Mouse (Mus musculus): ENCODE data around the gene Atp7b. TPM values are rescaled to one million over a fixed set of nuclear protein-coding genes. Genes with fewer than 3 reads are reported as not detected.
A peak's percentile ranks its signal among the peaks of the same experiment; 100 is the strongest.

The Atp7b gene
- polyA plus RNA-seq, 1 experiment from 2014 or later, result 2.0 TPM

- DNase-seq (ENCODE audit: low spot score, missing footprints), result no peak
- H3K9me3 ChIP-seq (ENCODE audit: control insufficient read depth, low read length), result no peaks in the 10 kb centered on the region
- no peak overlapping the region for H3K4me2 ChIP-seq
- ATAC-seq (ENCODE audit: low FRiP score), result no peak
- H3K27ac ChIP-seq (ENCODE audit: low read depth, low read length), result no peak overlapping the region
- no peaks in the 10 kb centered on the region for H3K27me3 ChIP-seq (ENCODE audit: control insufficient read depth, insufficient read depth, low read length)
- 77% methylated on average over 3 of the region's 3 CpGs for WGBS
- no peak overlapping the region for H3K4me3 ChIP-seq (ENCODE audit: low read depth, low read length)
- H3K9ac ChIP-seq (ENCODE audit: low read length), result no peak overlapping the region
- H3K36me3 ChIP-seq (ENCODE audit: control insufficient read depth, insufficient read depth, low read length), result no peaks in the 10 kb centered on the region
- H3K4me1 ChIP-seq (ENCODE audit: control insufficient read depth, insufficient read depth, low read length), result no peaks in the 10 kb centered on the region
These were observed 50.7 kb downstream of the Atp7b start for GRCm38 (mm10) chr8:22009403-22009802.

- ATAC-seq (ENCODE audit: low FRiP score), result no peak
- Histone ChIP-seq H3K4me2 (no peak overlapping the region), H3K4me3 (ENCODE audit: low read depth, low read length) (no peak overlapping the region), H3K27me3 (ENCODE audit: control insufficient read depth, insufficient read depth, low read length) (no peaks in the 10 kb centered on the region), H3K9ac (ENCODE audit: low read length) (no peak overlapping the region), H3K36me3 (ENCODE audit: control insufficient read depth, insufficient read depth, low read length) (no peaks in the 10 kb centered on the region), H3K27ac (ENCODE audit: low read depth, low read length) (no peak overlapping the region), H3K9me3 (ENCODE audit: control insufficient read depth, low read length) (no peaks in the 10 kb centered on the region), H3K4me1 (ENCODE audit: control insufficient read depth, insufficient read depth, low read length) (no peaks in the 10 kb centered on the region)
- no peak for DNase-seq (ENCODE audit: low spot score, missing footprints)
- WGBS, result 80% methylated on average over 6 of the region's 6 CpGs
These were observed 53.7 kb downstream of the Atp7b start for GRCm38 (mm10) chr8:22006423-22006822.

GRCm38 (mm10) chr8:22004750-22005522 is 55.2 kb downstream of the Atp7b start:
- Histone ChIP-seq H3K4me1 (ENCODE audit: control insufficient read depth, insufficient read depth, low read length) (no peaks in the 10 kb centered on the region), H3K27ac (ENCODE audit: low read depth, low read length) (no peak overlapping the region), H3K4me3 (ENCODE audit: low read depth, low read length) (no peak overlapping the region), H3K27me3 (ENCODE audit: control insufficient read depth, insufficient read depth, low read length) (no peaks in the 10 kb centered on the region), H3K9me3 (ENCODE audit: control insufficient read depth, low read length) (no peaks in the 10 kb centered on the region), H3K4me2 (no peak overlapping the region), H3K9ac (ENCODE audit: low read length) (no peak overlapping the region), H3K36me3 (ENCODE audit: control insufficient read depth, insufficient read depth, low read length) (no peaks in the 10 kb centered on the region)
- DNase-seq (ENCODE audit: low spot score, missing footprints) (no peak), ATAC-seq (ENCODE audit: low FRiP score) (peak; percentile 55)
- WGBS, result 86% methylated on average over 14 of the region's 14 CpGs

GRCm38 (mm10) chr8:21995181-21995580 is 64.9 kb downstream of the Atp7b start:
- WGBS, result 63% methylated on average over 3 of the region's 3 CpGs
- no peak for ATAC-seq (ENCODE audit: low FRiP score)
- Histone ChIP-seq H3K4me2 (no peak overlapping the region), H3K9me3 (ENCODE audit: control insufficient read depth, low read length) (no peaks in the 10 kb centered on the region), H3K27ac (ENCODE audit: low read depth, low read length) (no peak overlapping the region), H3K9ac (ENCODE audit: low read length) (no peak overlapping the region), H3K4me3 (ENCODE audit: low read depth, low read length) (no peak overlapping the region), H3K36me3 (ENCODE audit: control insufficient read depth, insufficient read depth, low read length) (no peaks in the 10 kb centered on the region), H3K27me3 (ENCODE audit: control insufficient read depth, insufficient read depth, low read length) (no peaks in the 10 kb centered on the region), H3K4me1 (ENCODE audit: control insufficient read depth, insufficient read depth, low read length) (no peaks in the 10 kb centered on the region)
- no peak for DNase-seq (ENCODE audit: low spot score, missing footprints)

- Histone ChIP-seq H3K9me3 (ENCODE audit: control insufficient read depth, low read length) (no peaks in the 10 kb centered on the region), H3K9ac (ENCODE audit: low read length) (no peak overlapping the region), H3K4me2 (no peak overlapping the region), H3K4me3 (ENCODE audit: low read depth, low read length) (no peak overlapping the region), H3K27ac (ENCODE audit: low read depth, low read length) (no peak overlapping the region), H3K4me1 (ENCODE audit: control insufficient read depth, insufficient read depth, low read length) (no peaks in the 10 kb centered on the region), H3K36me3 (ENCODE audit: control insufficient read depth, insufficient read depth, low read length) (no peaks in the 10 kb centered on the region), H3K27me3 (ENCODE audit: control insufficient read depth, insufficient read depth, low read length) (no peaks in the 10 kb centered on the region)
- DNase-seq (ENCODE audit: low spot score, missing footprints) (peak; percentile 86), ATAC-seq (ENCODE audit: low FRiP score) (peak; percentile 78)
- 21% methylated on average over 6 of the region's 6 CpGs for WGBS
These were observed 67.9 kb downstream of the Atp7b start for GRCm38 (mm10) chr8:21992184-21992583.

GRCm38 (mm10) chr8:21981664-21982337 is 78.3 kb downstream of the Atp7b start:
- H3K36me3 ChIP-seq (ENCODE audit: control insufficient read depth, insufficient read depth, low read length), result no peaks in the 10 kb centered on the region
- no peak overlapping the region for H3K27ac ChIP-seq (ENCODE audit: low read depth, low read length)
- DNase-seq (ENCODE audit: low spot score, missing footprints) (peak; percentile 83), ATAC-seq (ENCODE audit: low FRiP score) (0 out of 2 replicates have a peak, but pooled peaks have one; percentile 30)
- H3K9me3 ChIP-seq (ENCODE audit: control insufficient read depth, low read length), result no peaks in the 10 kb centered on the region
- WGBS, result 70% methylated on average over 8 of the region's 8 CpGs
- no peak overlapping the region for H3K9ac ChIP-seq (ENCODE audit: low read length)
- no peaks in the 10 kb centered on the region for H3K4me1 ChIP-seq (ENCODE audit: control insufficient read depth, insufficient read depth, low read length)
- H3K4me2 ChIP-seq, result no peak overlapping the region
- no peaks in the 10 kb centered on the region for H3K27me3 ChIP-seq (ENCODE audit: control insufficient read depth, insufficient read depth, low read length)
- no peak overlapping the region for H3K4me3 ChIP-seq (ENCODE audit: low read depth, low read length)

GRCm38 (mm10) chr8:21978193-21978592 is 81.9 kb downstream of the Atp7b start:
- no peaks in the 10 kb centered on the region for H3K36me3 ChIP-seq (ENCODE audit: control insufficient read depth, insufficient read depth, low read length)
- 66% methylated on average over 4 of the region's 4 CpGs for WGBS

GRCm38 (mm10) chr8:21969475-21969874 is 90.6 kb downstream of the Atp7b start, which contains the start of gene Ccdc70:
Gene Ccdc70 (plus strand): TSS chr8:21969775.
- Histone ChIP-seq H3K4me1 (ENCODE audit: control insufficient read depth, insufficient read depth, low read length) (no peaks in the 10 kb centered on the region), H3K4me3 (ENCODE audit: low read depth, low read length) (no peak within 1 kb of the TSS), H3K4me2 (no peak within 1 kb of the TSS), H3K27me3 (ENCODE audit: control insufficient read depth, insufficient read depth, low read length) (no peaks in the 10 kb centered on the region), H3K27ac (ENCODE audit: low read depth, low read length) (no peak within 1 kb of the TSS), H3K9ac (ENCODE audit: low read length) (no peak within 1 kb of the TSS), H3K9me3 (ENCODE audit: control insufficient read depth, low read length) (no peaks in the 10 kb centered on the region), H3K36me3 (ENCODE audit: control insufficient read depth, insufficient read depth, low read length) (no peaks in the 10 kb centered on the region)
- ATAC-seq (ENCODE audit: low FRiP score) (no peak), DNase-seq (ENCODE audit: low spot score, missing footprints) (no peak)
- 93% methylated on average over 3 of the region's 3 CpGs for WGBS

More at GRCm38 (mm10) chr8:21978193-21978592, 81.9 kb downstream of the Atp7b start:
- no peaks in the 10 kb centered on the region for H3K27me3 ChIP-seq (ENCODE audit: control insufficient read depth, insufficient read depth, low read length)
- no peak overlapping the region for H3K4me2 ChIP-seq
- ATAC-seq (ENCODE audit: low FRiP score), result no peak
- no peak overlapping the region for H3K4me3 ChIP-seq (ENCODE audit: low read depth, low read length)
- H3K9ac ChIP-seq (ENCODE audit: low read length), result no peak overlapping the region
- no peaks in the 10 kb centered on the region for H3K9me3 ChIP-seq (ENCODE audit: control insufficient read depth, low read length)
- H3K4me1 ChIP-seq (ENCODE audit: control insufficient read depth, insufficient read depth, low read length), result no peaks in the 10 kb centered on the region
- H3K27ac ChIP-seq (ENCODE audit: low read depth, low read length), result no peak overlapping the region
- DNase-seq (ENCODE audit: low spot score, missing footprints), result no peak

GRCm38 (mm10) chr8:21966646-21967045 is 93.5 kb downstream of the Atp7b start:
- H3K4me2 ChIP-seq, result no peak overlapping the region
- H3K4me1 ChIP-seq (ENCODE audit: control insufficient read depth, insufficient read depth, low read length), result no peaks in the 10 kb centered on the region
- H3K36me3 ChIP-seq (ENCODE audit: control insufficient read depth, insufficient read depth, low read length), result no peaks in the 10 kb centered on the region
- no peaks in the 10 kb centered on the region for H3K27me3 ChIP-seq (ENCODE audit: control insufficient read depth, insufficient read depth, low read length)
- WGBS, result 74% methylated on average over 1 of the region's 1 CpGs
- no peak overlapping the region for H3K9ac ChIP-seq (ENCODE audit: low read length)
- no peak for DNase-seq (ENCODE audit: low spot score, missing footprints)
- H3K9me3 ChIP-seq (ENCODE audit: control insufficient read depth, low read length), result no peaks in the 10 kb centered on the region
- H3K4me3 ChIP-seq (ENCODE audit: low read depth, low read length), result no peak overlapping the region
- no peak overlapping the region for H3K27ac ChIP-seq (ENCODE audit: low read depth, low read length)
- no peak for ATAC-seq (ENCODE audit: low FRiP score)
